Mouse (Mus musculus) gastrocnemius, adult 2 months (tissue): ENCODE results near the gene Ciapin1. TPM values are rescaled to one million over a fixed set of nuclear protein-coding genes. Genes with fewer than 3 reads are reported as not detected.
"Not testable (repeated sequence)": the region's sequence is repeated elsewhere in the genome, so short reads cannot be mapped to it uniquely, and the experiment has no call there.

Source experiments
- DNase-seq: peaks from one replicate; pipeline ENCODE4 v3.0.0; 2022
- H3K27ac ChIP-seq: fragments of 200-600 bp; 2 replicates; pipeline ENCODE4 v1.8.1; 2022; ENCODE audit warnings: mild to moderate bottlenecking
- H3K4me3 ChIP-seq: fragments of 200-600 bp; 2 replicates; pipeline ENCODE4 v1.8.1; 2022; ENCODE audit warnings: mild to moderate bottlenecking, moderate library complexity
- CTCF ChIP-seq: fragments of 200-600 bp; IDR thresholded peaks from 2 replicates; pipeline ENCODE4 v1.8.1; 2022; ENCODE audit warnings: antibody characterized with exemption, mild to moderate bottlenecking, moderate library complexity
- intact Hi-C: fragments of 180-260 bp; cut with DNase I; formaldehyde crosslinking; loops from one replicate; pipeline ENCODE4 v1.15.1; 2025
- total RNA-seq, 2 experiments: library from RNA; stranded (reverse); gene quantifications; 2 replicates each; pipeline ENCODE4 v1.2.3; 2021

Gene Ciapin1
- total RNA-seq, 2 experiments from 2014 or later, result 29.7 to 44.5 TPM

DNA sequence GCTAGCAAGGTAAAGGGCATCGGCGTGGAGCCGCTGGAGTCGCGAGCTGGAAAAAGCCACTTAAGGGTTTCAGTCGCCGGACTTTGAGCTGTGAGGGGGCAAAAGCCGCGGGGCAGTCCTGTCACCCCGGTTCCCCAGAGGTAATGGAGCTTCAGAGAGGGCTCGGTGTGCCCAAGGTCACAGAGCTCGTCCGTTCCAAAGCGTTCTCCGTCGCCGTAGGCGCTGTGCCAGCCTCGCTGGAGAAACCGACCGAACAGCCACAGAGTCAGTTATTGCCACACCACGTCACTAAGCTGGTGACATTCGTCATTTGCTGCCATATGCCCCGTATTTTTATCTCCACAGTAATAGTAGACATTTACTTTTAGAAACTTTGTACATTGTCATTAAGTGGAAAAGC lies 442 bp upstream of the Ciapin1 start:
- DNase-seq, result peak; percentile 94
- H3K27ac ChIP-seq, result peak overlapping the region; percentile 100
- no peak for TF ChIP-seq CTCF
- H3K4me3 ChIP-seq, result peak overlapping the region; percentile 80
- intact Hi-C loops, result no loop called here

DNA sequence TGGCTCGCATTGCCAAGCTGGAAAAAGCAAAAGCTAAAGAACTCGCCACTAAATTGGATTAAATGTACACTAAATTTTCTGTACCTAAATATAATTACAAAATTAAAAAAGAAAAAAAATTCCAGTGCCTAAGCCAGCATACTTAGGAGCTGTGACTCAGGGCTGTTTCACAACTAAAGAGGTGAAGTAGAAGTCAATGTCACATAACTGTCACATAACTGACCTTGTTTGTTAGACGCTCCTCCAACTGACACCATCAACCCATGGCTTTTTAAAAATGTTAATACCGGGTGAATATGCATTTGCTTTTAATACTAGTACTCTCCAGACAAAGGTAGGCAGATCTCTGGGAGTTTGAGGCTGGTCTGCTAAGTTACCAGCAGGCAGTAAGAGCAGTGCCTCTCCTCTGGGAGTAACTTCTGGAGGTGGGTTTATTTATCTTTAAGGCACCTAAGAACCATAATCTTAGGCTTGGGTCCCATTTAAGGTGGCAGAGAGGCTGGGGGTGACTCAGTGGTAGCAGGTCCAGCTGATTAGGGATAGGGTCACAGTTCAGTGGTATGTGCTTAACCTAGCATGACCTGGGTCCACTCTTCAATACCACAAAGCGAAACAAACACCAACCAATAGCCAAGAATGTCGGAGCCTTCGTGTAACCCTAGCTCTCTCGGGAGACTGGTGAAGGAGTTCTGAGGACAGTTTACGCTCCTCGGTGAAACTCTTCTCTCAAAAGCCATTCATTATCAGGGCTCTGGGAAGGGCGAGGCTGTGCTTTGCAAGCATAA lies 1.5 kb downstream of the Ciapin1 start:
- H3K27ac ChIP-seq, result peak overlapping the region; percentile 100
- no peak for DNase-seq
- intact Hi-C loops, result no loop called here
- no peak for TF ChIP-seq CTCF
- H3K4me3 ChIP-seq, result peak overlapping the region; percentile 80

DNA sequence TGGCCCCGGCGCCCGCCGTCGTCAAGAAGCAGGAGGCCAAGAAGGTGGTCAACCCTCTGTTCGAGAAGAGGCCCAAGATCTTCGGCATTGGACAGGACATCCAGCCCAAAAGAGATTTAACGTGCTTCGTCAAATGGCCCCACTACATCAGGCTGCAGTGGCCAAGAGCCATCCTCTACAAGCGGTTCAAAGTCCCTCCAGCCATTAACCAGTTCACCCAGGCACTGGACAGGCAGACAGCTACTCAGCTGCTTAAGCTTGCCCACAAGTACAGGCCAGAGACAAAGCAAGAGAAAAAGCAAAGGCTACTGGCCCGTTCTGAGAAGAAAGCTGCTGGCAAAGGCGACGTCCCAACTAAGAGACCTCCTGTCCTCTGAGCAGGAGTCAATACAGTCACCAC lies 2.4 kb downstream of the Ciapin1 start:
- intact Hi-C loops, H3K4me3 ChIP-seq, DNase-seq: not testable (repeated sequence)
- H3K27ac ChIP-seq, result peak overlapping the region; percentile 100; the same call in 1 of the 2 replicates

DNA sequence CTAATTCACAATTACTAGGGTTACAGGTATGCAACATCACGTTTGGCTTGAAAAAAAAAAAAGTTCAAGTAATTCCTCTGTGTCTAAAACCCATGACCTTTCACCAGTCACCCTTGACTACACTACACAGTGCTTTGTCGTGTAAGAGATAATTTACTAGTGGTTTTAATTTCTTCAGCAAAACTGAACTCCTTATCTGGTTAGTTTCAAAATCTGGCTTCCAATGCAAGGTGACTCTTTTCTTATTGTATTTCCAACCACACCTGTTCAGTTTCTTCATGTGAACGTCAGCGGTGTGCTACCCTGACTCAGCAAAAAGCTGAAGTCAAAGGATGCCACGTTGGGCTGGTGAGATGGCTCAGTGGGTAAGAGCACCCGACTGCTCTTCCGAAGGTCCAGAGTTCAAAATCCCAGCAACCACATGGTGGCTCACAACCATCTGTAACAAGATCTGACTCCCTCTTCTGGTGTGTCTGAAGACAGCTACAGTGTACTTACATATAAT lies 4.2 kb downstream of the Ciapin1 start:
- DNase-seq, H3K27ac ChIP-seq, H3K4me3 ChIP-seq, intact Hi-C loops: not testable (repeated sequence)

DNA sequence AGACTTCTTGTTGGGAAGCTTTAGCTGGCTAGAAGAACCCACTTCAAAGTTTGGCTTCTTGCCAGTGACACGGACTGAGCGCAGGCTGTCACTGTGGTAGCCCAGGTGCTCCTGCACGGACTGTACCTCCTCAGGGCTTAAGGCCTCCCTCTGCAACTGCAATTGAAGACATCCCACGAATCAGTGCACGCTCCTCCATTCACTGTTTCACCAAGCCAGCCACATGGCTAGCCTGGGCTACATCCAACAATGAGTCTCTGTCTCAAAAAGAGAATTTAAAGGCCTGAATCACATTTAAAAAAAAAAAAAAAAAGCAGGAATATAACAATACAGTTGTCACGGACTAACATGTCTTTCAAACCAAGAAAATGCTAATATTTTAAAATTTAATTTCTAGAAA lies 9.9 kb downstream of the Ciapin1 start:
- intact Hi-C loops, result no loop called here
- Histone ChIP-seq H3K4me3 (no peak overlapping the region), H3K27ac (no peak overlapping the region)
- no peak for TF ChIP-seq CTCF
- no peak for DNase-seq

DNA sequence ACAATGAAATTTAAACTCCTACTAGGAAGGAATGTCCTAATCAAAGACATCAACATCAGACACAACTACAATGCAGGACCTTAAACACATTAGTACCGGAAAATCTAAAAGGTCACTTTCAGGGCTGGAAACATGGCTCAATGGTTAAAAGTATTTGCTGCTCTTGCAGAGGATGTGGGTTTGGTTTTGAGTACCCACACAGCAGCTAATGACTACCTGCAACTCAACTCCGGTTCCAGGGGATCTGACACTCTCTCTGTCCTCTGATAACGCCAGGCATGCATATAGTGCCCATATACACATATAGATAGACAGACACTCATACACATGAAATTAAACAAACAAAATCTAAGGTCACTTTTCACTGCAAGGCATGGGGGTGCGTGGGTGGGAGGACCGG lies 11.9 kb downstream of the Ciapin1 start:
- TF ChIP-seq CTCF, result no peak
- Histone ChIP-seq H3K4me3 (no peak overlapping the region), H3K27ac (no peak overlapping the region)
- intact Hi-C loops, result no loop called here
- DNase-seq, result no peak

DNA sequence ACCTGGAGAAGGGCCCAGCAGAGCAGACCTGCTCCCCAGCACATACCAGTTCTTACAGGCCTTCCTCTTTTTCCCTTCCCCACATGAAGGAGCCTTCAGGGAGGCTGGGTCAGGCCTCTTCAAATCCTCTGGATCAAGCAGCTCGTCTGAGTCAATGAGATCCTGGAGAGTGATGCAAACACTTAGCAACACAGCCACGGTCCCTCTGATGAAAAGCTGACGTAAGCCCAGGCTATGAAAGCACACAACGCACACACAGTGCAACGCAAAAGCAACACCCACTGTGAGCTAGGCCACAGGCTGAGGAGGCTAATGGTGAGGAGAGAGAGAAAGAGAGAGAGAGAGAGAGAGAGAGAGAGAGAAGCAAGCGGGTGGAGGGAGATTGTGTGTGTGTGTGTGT lies 13.0 kb downstream of the Ciapin1 start:
- intact Hi-C loops, result no loop called here
- no peak overlapping the region for H3K27ac ChIP-seq
- no peak for TF ChIP-seq CTCF
- H3K4me3 ChIP-seq, result no peak overlapping the region
- no peak for DNase-seq

DNA sequence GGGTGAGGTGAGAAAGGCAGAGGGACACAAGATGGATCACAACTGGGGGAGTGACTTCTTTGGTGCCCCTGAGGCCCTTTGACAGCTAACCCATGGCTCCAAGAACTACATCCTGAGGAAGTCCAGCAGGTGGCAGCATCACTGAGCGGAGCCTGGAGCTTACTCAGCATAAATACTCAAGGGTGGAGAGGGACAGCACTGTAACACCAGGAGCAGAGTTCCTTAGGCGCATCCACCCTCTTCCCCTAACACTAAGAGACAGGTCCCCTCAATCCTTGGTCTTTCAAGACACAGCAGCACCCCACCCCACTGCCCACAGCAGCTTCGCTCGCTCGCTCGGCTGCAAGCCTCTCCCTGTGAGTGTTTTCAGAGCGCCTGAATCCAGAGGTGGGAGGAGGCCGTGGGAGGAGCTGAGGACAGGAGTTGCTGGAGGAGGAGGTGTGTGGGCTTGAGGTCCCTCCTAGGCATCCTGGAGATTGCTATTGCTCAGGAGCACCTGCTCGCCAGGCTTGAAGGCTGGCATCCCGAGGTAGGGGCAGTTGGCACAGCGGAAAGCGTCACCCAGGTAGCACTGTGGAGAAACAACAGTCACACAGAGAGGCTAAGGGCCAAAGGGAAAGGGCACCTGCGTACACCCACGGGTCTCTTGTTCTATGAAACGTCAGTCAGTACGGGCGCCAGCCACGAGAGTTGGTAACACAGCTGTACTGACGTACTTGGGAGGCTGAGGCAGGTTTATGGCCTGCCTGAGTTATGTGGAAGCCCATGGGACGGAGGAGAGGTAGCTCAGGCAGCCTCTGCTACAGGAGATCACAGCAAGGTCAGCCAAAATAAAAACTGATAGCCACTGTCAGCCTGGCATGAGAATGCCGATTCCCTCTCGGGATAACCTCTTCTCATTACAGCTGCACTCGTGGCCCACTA lies 15.3 kb downstream of the Ciapin1 start:
- TF ChIP-seq CTCF, result peak; percentile 81
- intact Hi-C loops, result loop anchor here (1.0 kb wide), 1 partner anchor 86 kb away; no protein-coding TSS in a partner anchor
- DNase-seq, result peak; percentile 75

GRCm38 (mm10) chr8:94821381-94821780 lies 16.8 kb downstream of the Ciapin1 start:
- H3K4me3 ChIP-seq, result no peak overlapping the region
- H3K27ac ChIP-seq, result no peak overlapping the region
- intact Hi-C loops, result no loop called here
- no peak for TF ChIP-seq CTCF
- no peak for DNase-seq

More for the DNA sequence above, 15.3 kb downstream of the Ciapin1 start:
- H3K4me3 ChIP-seq, result no peak overlapping the region
- H3K27ac ChIP-seq, result peak overlapping the region; percentile 76

DNA sequence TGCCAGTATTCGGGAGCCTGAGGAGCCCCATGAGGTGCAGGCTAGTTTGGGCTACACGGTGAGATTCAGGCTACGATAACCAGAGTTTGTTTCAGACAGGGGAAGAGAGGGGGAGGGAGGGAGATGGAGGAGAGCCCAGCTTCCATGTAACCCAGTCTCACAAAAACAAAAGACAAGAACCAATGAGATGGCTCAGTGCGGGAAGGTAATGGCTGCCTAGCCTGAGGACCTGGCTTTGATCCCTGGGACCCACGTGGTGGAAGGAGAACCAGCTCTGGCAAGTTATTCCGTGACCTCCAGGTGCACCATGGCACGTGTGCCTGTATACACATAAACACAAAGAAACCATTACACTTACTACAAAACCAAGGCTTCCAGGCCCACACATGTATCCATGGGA lies 17.6 kb downstream of the Ciapin1 start:
- TF ChIP-seq CTCF, result no peak
- intact Hi-C loops, result no loop called here
- H3K4me3 ChIP-seq, result no peak overlapping the region
- DNase-seq, result peak; percentile 11
- no peak overlapping the region for H3K27ac ChIP-seq

DNA sequence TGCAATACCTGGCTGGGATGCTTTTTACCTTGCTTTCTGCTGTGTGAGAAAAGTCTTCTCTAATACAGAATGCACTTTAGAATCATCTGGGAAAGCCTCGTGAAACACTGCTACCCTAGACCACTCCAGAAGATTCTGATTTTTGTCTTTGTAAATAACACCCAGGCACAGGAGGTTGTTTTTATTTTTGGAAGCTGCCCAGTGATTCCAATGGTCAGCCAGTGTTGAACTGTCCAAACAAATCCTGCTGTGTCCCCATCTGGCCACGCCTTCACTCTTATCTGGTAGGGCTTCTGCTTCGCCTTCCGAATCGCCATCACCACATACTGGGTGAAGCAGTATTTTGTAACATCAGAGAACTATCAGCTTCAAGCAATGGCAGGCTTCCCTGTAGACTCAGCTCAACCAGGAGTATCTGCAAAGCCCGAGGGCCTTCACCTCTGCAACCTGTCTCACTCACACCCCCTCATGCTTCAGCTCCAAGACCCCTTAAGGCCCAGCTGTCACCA lies 18.4 kb downstream of the Ciapin1 start:
- intact Hi-C loops, result no loop called here
- Histone ChIP-seq H3K27ac (no peak overlapping the region), H3K4me3 (no peak overlapping the region)
- no peak for TF ChIP-seq CTCF
- DNase-seq, result no peak

DNA sequence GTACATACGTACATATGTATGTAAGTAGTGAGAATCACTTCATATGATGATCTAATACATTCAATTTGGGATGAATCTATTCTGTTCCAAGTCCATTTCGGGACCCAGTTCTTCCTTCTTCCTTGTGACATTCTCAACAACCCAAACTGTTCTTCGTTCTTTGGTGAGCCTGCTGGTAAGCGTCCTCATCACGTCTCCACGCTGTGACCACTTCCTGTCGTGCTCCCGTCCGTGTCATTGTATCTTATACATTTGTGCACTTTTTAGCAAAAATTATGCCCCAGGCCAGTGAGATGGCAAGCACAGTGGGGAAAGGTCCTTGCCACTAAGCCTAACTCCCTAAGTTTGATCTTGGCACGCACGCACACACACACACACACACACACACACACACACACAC lies 20.2 kb downstream of the Ciapin1 start:
- no peak for TF ChIP-seq CTCF
- Histone ChIP-seq H3K4me3 (no peak overlapping the region), H3K27ac (no peak overlapping the region)
- intact Hi-C loops, result no loop called here
- no peak for DNase-seq

GRCm38 (mm10) chr8:94814556-94814955 lies 23.6 kb downstream of the Ciapin1 start:
- DNase-seq, result no peak
- Histone ChIP-seq H3K4me3 (no peak overlapping the region), H3K27ac (no peak overlapping the region)
- TF ChIP-seq CTCF, result peak; percentile 85
- intact Hi-C loops, result loop anchor here (5.0 kb wide), 2 partner anchors 222 to 287 kb away; no protein-coding TSS in a partner anchor
